Mouse (Mus musculus) left cerebral cortex, postnatal 4 days (tissue): Measurements from ENCODE around the gene Pym1. TPM values are rescaled to one million over a fixed set of nuclear protein-coding genes. Genes with fewer than 3 reads are reported as not detected.
"Not testable (repeated sequence)": the region's sequence is repeated elsewhere in the genome, so short reads cannot be mapped to it uniquely, and the experiment has no call there.

Source experiments
- DNase-seq: peaks from one replicate; pipeline ENCODE4 v3.0.0-alpha.2; 2022
- intact Hi-C: fragments of 180-260 bp; cut with DNase I; formaldehyde crosslinking; loops from one replicate; pipeline ENCODE4 v1.15.1; 2025
- total RNA-seq, 2 experiments: library from RNA; stranded (reverse); gene quantifications; 2 replicates each; pipeline ENCODE4 v1.2.3; 2021

Pym1 gene
- 10 to 100 TPM; 37.5 TPM for total RNA-seq

DNA sequence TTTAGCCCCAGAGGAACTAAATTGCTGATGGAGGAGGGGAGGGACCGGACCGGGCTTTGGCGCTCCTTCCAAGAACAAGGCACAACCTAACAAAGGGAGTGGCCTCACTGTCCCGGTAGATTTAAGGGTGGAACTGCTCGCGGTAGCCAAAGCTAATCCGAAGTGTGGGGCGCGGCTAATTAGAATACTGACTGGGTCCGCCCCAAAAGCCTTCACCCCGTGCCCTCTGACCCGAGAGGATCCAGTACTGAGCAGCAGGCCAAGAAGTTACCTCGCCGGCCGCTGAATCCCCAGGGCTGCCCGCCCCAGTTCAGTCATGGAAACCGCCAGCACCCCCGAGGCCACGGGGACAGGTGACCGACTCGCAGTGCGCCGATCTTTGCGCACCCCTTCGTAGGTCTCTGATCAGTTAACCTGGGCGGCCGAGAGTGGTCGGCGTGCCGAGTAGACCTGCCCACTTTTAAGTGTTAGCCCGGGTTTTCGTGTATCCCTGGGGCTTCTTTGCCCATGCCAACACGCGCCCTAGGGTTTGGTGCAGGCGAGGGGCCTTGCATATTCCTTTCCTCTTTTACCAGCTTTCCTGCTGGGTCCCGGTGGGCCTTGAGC is at the start of gene Pym1:
Gene Pym1, plus strand, starts transcription at position 244 of the 606 bp plus-strand sequence.
- peak; percentile 33 for DNase-seq
- intact Hi-C loops: no loop called here

DNA sequence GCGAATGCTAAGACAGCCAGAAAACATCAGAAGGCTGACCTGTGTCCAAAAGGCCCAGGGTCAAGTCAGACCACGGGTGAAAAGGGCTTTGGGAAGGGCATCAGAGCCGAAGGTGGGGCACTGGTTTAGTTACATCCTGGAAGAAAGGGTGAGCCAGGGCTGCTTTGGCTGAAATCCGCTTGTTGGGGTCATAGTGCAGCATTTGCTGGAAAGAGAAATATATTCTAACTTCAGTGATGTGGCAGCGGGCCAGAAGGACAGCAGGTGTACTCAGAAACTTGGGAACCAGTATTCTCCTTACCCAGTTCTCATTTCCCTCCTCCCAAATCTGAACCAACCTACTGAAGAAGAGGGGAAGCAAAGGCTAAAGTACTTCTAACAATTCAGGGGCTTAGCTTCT is 48.7 kb upstream of the Pym1 start:
- DNase-seq: no peak
- intact Hi-C loops: no loop called here

DNA sequence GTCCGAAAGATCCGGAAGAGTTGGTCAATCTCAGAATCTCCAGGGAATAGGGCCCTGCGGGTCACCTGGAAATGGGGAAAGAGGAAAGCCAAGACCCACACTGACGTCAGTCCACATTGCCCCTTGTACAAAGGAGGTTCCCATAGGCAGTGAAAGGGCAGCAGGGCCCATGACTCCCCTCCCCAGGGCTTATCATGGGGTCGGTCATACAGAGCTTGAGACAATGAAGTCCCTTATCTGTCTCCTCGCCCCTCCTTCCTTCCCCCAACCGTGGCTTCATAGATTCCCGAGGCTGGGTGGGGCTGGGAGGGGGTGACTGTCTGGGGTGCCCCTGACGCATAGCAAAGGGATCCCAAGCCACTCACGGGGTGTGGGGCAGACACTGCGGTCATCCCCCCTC is 48.1 kb upstream of the Pym1 start:
- DNase-seq: no peak
- intact Hi-C loops: no loop called here

DNA sequence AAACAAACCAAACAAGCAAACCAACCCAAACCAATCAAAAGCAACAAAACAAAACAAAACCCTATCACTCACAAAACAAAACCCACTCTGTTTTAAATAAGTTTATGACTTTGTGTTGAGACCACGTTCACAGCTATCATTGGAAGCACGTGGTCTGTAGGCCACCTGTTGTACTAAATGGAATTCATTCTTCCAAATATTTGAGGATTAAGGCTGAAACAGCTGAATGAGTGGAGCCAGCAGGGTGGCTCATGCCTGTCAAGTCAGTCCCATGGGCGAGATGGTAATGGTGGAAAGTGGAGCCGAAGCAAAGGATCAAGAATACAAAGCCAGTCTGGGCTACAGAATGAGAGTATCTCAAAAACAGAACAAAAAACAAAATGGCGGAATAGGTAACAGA is 47.0 kb upstream of the Pym1 start:
- no peak for DNase-seq
- intact Hi-C loops: no loop called here

DNA sequence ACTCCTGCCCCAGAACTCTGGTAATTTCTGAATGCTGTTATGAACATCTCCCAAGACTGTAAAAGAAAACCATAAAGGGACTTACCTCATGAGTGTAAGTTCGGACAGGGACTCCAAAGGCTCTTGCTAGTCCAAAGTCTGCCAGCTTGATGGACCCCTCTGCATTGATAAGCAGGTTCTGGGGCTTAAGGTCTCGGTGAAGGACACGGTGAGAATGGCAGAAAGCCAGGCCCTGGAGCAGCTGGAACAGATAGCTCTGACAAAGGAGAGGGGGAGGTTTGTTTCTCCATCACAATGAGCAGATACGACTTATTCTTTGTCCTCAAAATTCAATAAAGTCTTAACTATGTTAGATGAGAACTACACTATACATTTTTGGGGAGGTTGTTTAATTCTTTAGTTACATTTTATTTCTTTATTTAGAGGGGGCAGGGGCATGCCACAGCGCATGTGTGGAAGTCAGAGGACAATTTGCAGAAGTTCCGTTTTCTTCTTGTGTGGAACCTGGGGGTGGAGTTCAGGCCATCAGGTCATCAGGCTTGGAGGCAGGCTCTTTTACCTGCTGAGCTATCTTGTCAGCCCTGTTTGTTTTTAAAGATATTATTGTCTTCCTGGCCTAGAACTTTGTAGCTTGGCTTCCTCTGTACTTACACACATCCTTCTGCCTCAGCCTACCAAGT is 45.2 kb upstream of the Pym1 start:
- intact Hi-C loops: no loop called here
- DNase-seq: no peak

DNA sequence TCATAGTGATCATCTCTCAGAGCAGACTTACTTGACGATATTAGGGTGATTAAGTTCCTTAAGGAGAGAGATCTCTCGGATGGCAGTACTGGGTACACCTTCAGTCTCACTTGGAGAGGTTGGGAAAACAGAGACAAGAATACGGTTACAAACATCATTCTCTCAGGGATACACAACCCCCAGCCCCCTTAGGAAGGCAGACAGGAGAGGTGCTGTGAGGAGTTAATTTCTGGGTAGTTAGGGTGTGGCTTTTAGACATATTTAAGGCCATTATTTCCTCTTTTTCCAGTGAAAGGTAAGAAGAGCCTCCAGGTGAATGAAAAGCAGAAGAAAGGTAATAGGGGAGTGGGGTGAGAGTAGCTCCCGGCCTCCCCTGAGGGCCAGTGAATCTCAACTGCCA is 43.8 kb upstream of the Pym1 start, which contains the start of gene Pmel:
Gene Pmel, plus strand, starts transcription at position 301 of the 400 bp plus-strand sequence.
- DNase-seq: no peak
- intact Hi-C loops: no loop called here

DNA sequence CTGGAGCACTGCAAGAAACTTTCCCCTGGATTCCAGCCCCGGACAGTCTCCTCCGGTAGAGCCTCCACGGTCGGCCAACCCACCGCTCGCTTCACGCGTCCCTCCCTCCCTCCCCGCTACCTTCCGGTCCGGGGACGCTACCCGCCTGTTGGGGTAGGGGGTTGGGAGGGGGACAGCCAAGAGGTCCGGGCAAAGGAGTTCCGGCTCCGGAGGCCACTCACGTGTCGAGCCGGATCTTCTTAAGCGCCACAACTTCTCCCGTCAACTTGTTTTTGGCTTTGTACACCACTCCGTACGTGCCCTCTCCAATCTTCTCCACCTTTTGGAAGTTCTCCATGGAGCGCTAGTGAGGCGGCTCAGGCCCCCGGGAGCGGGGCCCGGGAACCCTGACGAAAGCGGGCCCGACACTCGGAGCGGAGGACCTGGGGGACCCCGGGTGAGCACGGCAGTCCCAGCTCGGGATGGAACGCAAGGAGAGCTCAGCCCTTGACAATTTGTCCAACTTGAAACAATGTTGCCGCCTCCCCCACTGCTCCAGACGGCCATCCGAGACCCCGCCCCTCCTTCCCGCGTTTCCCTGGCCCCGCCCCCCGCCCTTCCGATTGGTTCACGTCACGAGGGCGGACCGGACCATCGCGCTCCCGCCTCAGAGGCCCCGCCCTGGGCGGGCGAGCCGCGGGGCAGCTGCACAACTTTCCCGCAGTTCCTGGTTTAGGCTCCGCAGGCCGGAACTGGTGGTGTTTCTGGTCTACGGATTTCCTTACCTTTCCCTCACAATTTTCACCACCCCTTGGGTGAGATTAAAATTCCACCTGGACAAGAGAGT is 43.0 kb upstream of the Pym1 start, which contains the start of gene Cdk2:
Gene Cdk2, minus strand, starts transcription at position 541 of the 826 bp plus-strand sequence.
- peak; percentile 94 for DNase-seq
- intact Hi-C loops: no loop called here

DNA sequence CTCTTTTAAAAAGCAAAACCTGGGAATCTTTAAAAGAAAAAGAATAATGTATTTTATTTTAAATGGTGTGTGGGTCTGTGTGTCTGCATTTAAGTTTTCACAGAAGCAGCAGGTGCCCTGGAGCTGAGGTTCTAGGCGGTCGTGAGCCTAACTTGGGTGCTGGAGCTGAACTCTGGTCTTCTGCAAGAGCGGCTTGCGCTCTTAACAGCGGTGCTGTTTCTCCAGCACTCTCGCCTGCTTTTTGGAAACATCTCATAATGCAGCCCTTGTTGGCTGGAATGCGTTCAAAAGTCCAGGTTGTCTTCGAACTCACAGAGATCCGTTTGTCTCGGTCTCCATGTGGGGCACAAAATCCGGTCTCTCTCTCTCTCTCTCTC is 42.4 kb upstream of the Pym1 start:
- DNase-seq: no peak
- intact Hi-C loops: no loop called here

DNA sequence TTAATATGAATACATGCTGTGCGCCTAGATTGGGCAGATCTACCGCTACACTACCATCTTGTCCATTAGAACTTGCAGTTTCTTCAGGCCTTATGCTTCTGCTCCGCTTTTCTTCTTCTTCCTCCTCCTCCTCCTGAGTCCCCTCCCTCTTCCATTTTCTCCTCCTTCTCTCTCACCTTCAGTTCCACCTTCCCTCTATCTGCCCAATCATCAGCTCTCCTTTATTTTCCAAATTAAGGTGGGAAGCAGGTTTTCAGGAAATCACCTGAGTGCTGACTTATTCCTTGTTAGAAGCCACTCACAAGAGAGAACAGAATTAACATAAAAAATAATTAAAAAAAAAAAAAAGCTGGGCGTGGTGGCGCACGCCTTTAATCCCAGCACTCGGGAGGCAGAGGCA is 36.4 kb upstream of the Pym1 start:
- DNase-seq, intact Hi-C loops: not testable (repeated sequence)

DNA sequence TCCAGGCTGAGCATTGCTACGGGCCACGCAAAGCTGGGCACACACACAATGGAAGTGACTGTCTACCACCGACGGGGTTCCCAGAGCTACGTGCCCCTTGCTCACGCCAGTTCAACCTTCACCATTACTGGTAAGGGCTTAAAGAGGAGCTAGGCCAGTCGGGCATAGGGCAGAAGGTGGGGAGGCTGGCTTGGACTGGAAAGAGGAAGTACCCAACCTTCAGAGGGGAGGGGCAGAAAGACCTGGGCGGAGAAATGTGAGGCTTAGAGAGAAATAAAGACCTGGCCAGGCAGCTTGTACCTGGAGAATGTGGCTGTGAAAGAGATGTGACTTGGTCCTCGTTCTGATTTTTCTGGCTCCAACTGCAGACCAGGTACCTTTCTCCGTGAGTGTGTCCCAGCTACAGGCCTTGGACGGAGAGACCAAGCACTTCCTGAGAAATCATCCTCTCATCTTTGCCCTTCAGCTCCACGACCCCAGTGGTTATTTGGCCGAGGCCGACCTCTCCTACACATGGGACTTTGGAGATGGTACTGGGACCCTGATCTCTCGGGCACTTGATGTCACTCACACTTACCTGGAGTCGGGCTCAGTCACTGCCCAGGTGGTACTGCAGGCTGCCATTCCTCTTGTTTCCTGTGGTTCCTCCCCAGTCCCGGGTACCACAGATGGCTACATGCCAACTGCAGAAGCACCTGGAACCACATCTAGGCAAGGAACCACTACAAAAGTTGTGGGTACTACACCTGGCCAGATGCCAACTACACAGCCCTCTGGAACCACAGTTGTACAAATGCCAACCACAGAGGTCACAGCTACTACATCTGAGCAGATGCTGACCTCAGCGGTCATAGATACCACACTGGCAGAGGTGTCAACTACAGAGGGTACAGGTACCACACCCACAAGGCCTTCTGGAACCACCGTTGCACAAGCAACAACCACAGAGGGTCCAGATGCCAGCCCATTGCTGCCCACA is 31.8 kb upstream of the Pym1 start:
- DNase-seq: no peak
- intact Hi-C loops: no loop called here

DNA sequence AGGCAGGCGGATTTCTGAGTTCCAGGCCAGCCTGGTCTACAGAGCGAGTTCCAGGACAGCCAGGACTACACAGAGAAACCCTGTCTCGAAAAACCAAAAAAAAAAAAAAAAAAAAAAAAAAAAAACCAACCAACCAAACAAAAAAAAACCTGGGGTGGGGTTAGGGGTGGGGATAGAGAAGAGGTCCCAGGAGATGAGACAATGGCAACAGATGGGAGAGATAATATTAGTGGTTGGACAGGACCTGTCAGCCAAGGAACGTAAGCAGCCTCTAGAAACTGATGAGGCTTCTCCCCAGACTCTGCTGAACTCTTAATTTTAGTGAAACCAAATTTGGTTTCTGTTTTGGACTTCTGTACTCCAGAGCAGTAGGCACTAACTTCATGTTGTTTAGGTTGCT is 22.2 kb upstream of the Pym1 start:
- intact Hi-C loops, DNase-seq: not testable (repeated sequence)

DNA sequence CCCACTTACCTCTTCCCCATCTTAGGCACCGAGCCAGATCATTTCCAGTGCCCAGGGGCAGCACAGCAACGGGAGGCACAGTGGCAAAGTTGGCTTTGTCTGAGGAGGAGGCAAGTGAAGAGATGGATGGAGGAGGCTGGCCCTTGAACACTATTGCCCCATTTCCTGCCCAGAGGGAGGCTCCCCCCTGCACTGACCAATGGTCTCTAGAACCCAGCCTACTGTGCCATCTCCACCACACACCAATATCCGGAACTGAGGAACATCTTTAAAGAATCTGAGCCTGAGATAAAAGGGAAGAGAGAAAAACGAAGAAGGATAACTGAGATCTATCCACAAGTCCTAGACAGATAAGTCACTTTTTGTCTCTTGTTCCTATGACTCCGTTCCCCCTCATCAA is 19.6 kb upstream of the Pym1 start:
- DNase-seq: no peak
- intact Hi-C loops: no loop called here

DNA sequence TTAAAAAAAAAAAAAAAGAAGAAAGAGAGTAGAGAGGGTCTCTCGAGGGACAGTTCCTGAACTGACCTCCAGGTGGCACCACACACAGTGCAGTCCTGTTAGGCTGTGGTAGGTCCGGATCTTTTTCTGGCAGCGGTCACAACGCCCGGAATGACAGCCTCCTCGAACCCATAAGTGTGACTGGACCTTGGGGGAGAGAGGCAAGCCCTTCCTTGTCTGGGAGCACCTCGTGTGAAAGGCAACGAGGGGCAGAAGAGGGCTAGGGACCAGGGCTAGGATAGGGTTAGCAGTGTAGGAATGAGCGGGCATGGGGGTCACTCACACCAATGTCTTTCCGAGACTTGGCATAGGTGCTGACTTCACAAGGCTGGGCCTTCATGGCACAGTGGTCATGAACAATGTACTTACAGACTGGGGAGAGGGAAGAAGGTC is 16.7 kb upstream of the Pym1 start:
- DNase-seq: peak; percentile 82
- intact Hi-C loops: no loop called here

DNA sequence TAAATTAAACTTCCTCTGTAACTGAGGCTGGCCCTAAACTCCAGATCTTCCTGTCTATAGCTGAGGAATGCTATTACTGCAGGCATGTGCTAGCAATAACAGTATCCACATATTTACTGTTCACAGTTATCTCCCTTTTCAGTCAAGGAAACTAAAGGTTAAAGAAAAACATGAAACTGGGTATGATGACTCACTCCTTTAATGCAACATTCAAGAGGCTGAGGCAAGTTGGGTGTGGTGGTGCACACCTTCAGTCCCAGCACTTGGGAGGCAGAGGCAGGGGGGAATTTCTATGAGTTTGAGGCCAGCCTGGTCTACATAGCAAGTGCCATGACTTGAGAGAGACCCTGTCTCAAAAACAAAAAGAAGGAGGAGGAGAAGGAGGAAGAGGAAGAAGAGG is 15.7 kb upstream of the Pym1 start:
- intact Hi-C loops: no loop called here
- no peak for DNase-seq

DNA sequence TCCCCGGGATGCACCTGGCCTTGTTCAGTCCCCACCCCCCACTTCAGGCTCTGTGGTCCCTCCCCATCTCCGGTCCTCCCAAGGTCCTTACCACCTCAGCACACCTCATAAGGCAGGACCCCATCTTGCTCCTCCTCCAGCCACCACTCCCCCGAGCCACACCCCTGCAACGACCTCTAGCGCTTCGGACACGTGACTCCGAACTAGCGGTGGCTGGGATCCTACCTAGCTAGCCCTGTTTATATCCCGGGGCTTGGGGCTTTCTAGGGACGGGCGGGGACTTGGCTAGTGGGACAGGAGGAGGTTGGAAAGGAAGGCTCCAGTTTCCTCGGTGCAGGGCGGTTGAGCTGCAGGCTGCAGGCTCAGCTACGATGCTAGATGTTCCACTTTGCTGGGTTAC is 10.3 kb upstream of the Pym1 start:
- intact Hi-C loops: no loop called here
- no peak for DNase-seq

DNA sequence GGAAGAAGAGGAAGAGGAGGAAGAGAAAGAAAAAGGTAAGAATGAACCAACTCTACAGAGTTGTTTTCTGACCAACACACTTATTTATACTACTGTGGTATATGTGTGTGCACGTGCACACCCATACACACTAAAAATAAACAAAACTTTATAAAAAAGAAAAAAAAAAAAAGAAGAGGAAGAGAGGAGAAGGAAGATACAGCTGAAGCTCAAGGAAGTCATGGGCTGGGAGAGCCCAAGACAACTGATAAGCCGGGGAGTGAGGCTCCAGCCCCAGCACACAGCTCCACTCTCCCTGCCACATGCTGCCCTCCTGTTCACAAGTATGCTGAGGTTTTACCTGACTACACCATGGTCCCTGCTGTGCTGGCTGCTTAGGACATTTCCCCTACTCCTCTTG is 7.4 kb upstream of the Pym1 start:
- intact Hi-C loops: no loop called here
- no peak for DNase-seq

DNA sequence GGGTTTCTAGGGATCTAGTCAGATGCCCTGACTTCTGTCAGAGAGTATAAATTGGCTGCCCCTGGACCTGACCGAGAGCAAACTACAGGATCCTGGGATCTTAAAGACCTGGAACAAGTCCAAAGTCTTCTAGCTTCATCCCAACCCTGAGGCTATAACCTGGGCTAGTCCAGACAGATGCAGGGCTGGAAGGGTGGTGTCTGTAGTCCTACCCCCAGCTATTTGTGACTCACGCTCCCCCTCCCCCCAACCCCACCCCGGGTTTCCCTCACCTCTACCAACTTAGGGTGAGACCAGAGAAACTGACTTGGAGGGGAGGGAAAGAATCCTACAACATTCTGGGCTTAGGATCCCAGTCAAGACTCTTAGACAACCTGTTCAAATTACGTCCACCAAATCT is 5.1 kb upstream of the Pym1 start:
- intact Hi-C loops: no loop called here
- DNase-seq: no peak

DNA sequence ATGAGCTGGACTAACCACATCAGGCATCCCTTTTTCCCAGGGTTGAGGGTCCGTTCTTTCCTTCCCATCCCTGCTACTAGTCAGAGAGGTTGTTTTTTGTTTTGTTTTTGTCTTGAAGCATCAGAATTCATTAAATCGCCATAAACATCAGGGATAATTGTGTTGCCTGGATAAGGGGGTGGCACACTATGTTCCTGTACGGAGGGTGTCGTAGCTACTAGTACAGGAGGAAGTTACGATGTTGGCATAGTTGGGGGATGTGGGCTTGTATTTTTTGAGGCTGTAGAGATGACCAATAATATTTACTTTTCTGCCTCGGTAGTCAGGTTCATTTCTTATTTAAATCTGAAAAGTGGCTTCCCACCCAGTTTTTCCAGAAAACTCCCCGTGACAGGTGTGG is 4.5 kb upstream of the Pym1 start:
- DNase-seq: no peak
- intact Hi-C loops: no loop called here

DNA sequence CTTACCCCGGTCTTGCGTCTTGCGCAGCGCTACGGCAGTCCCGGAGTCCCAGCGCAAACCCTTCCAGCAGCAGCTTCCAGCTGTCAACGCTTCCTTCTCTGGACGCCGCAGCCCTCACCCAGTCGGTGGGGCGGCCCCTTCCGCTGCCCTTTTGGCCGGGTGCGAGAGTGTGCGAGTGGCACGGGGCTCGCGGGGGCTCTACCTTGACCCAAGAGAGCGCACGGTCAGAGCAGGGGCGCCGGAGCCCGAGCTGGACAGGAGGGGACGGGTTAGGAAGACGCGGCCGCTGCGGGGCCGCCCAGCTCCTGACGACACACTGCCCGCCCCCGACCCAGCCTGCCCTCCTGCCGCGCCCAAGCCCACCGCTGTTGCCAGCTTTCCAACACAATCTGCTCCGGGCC is 3.9 kb upstream of the Pym1 start:
- intact Hi-C loops: no loop called here
- DNase-seq: peak; percentile 76

DNA sequence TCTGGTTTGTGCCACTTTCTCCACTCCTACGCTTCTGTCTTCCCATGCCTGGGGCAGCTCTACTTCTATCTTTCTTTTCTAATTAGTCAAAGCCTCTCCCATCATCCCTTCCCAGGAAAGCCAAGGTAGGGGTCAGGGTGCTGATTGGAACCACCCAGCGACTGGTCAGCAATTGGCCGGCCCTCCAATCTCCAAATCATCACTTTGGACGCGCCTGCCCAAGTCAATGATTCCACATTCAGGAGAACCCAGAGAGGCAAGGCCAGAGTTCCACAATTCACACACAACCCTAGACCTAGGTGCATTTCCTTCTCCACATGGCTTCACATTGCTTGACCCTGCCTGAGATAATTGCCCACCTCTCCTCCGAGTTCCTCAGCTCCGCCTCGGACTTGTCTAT is 3.5 kb upstream of the Pym1 start:
- intact Hi-C loops: no loop called here
- DNase-seq: no peak
